Mouse (Mus musculus): ENCODE measurements around the gene Erg. TPM values are rescaled to one million over a fixed set of nuclear protein-coding genes. Genes with fewer than 3 reads are reported as not detected.

The Erg gene
- 1.9 and 4.1 TPM in 2 replicates for polyA plus RNA-seq (2012; rRNA removed)

DNA sequence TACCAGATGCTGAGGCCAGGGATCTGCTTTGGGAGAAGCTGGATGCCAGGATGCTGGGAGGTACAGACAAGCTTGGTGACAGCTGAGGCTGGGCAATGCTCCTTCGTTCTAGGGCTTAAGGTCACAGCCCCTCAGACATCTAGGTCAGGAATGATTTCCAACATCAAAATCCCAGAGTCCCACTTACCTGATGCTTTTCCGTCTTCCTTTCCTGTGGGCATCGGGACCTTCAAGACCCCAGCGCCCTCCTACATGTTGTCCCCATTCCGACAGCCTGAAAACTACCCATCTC lies at the start of gene Erg:
Gene Erg (minus strand): TSS at position 283 of the 292 bp plus-strand sequence.
- WGBS = 9% methylated on average over 5 of the region's 5 CpGs
- DNase-seq (ENCODE audit: low read depth, low spot score) = no peak

DNA sequence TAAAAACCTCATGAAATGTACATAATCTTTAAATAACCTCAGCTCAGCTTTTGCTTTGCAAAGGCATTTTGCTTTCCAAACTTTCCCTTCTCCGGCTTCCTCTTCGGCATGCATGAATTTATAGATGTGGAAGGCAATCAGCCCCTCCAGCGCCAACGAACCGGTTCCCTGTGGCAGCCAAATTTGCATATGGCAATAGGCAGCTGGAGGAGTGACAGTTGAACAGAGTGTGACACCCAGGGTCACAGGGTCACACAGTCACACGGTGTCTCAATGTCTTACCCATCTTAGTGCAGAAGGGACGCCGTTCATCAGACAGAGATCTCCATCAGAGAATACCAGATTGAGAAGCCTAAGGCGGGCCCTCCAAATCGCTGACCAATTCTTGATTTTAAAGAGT lies 45.4 kb upstream of the Erg start:
- 51% methylated on average over 10 of the region's 10 CpGs for WGBS
- no peak for DNase-seq (ENCODE audit: low read depth, low spot score)

GRCm38 (mm10) chr16:95623876-95624770 lies 37.7 kb upstream of the Erg start:
- DNase-seq (ENCODE audit: low read depth, low spot score) = no peak

DNA sequence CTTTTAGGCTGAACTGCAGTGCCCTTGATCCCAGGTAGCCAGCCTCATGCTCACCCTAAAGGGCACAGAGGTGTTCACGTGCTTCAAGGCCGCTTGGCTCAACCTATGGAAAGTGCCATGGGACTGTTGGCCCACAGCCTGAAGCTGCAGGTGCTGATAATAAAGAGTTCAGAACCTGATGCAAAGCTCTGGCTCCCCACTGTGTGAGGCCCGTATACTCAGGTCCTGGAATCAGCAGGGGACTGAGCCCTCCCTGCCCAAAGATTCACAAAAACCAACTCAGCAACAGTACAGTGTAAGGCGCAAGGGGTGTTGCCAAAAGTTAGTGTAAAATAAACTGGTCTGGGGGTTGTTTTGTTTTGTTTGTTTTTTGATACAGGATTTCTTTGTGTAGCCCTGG lies 36.7 kb upstream of the Erg start:
- 74% methylated on average over 4 of the region's 4 CpGs for WGBS
- no peak for DNase-seq (ENCODE audit: low read depth, low spot score)

More at GRCm38 (mm10) chr16:95623876-95624770, 37.7 kb upstream of the Erg start:
- WGBS = 68% methylated on average over 7 of the region's 7 CpGs

- no peak for DNase-seq (ENCODE audit: low read depth, low spot score)
- WGBS = 41% methylated on average over 4 of the region's 4 CpGs
Measured at GRCm38 (mm10) chr16:95619859-95620325, 33.5 kb upstream of the Erg start.

GRCm38 (mm10) chr16:95618206-95618605 lies 31.8 kb upstream of the Erg start:
- DNase-seq (ENCODE audit: low read depth, low spot score) = no peak
- WGBS = 55% methylated on average over 15 of the region's 15 CpGs

- 36% methylated on average over 6 of the region's 6 CpGs for WGBS
- no peak for DNase-seq (ENCODE audit: low read depth, low spot score)
Measured at GRCm38 (mm10) chr16:95617720-95618119, 31.3 kb upstream of the Erg start.

DNA sequence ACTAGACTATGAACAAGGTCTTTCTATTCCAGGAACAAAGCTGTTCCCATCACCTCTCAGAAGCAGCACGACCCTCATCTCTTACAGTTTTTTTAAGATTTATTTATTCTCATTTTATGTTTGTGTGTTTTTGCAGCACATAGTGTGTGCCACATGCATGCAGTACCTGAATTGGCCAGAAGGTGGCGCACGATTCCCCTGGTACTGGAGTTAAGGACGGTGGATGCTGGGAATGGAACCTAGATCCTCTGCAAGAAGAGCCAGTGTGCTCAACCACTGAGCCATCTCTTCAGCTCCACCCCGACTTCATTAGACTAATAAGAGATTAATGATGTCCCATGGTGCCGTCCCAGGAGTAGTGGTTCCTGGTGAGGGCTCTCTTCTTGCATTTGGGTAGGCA lies 29.2 kb upstream of the Erg start:
- 45% methylated on average over 6 of the region's 6 CpGs for WGBS
- peak; percentile 10 for DNase-seq (ENCODE audit: low read depth, low spot score)

DNA sequence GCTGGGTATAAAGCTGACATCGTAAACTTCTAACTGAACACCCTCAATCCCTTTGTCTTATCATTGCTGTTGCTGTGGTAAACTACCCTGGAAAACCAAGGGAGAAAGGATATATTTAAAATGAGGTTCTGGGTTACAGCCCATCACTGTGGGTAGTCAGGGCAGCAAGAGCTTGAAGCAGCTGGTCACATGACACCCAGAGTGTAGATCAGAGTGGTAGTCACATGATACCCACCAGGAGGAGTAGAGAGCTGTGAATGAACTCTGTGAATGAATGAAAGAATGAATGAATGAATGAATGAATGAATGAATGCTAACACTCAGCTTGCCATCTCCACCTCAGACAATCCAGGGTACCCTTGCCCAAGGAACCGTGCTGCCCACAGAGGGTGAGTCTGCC lies 28.1 kb upstream of the Erg start:
- DNase-seq (ENCODE audit: low read depth, low spot score) = no peak
- 91% methylated on average over 2 of the region's 2 CpGs for WGBS

- WGBS = 77% methylated on average over 20 of the region's 20 CpGs
- no peak for DNase-seq (ENCODE audit: low read depth, low spot score)
Measured at GRCm38 (mm10) chr16:95611982-95612746, 25.8 kb upstream of the Erg start.

- WGBS = 80% methylated on average over 7 of the region's 7 CpGs
Measured at GRCm38 (mm10) chr16:95608624-95609023, 22.2 kb upstream of the Erg start.

DNA sequence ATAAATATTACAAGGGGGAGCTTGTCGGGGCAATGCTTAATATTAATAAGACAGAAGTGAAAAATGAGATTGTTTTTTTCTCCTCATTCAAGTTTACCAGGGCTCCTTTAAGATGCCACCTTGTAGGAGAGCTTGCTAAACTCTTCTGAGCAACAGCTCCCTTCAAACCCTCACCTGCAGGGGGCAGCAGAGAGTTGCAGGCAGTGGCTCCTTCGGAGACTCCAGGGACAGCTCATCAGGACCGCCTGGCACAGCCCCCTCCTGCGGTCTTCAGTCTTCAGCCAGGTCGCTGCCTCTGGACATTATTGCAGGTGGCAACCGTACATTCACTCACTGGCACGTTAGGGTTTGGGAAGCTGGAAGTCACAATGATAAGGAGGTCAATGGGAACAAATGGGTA lies 18.9 kb upstream of the Erg start:
- peak; percentile 37 for DNase-seq (ENCODE audit: low read depth, low spot score)
- WGBS = 15% methylated on average over 7 of the region's 7 CpGs

More at GRCm38 (mm10) chr16:95608624-95609023, 22.2 kb upstream of the Erg start:
- no peak for DNase-seq (ENCODE audit: low read depth, low spot score)

- no peak for DNase-seq (ENCODE audit: low read depth, low spot score)
- 40% methylated on average over 5 of the region's 5 CpGs for WGBS
Measured at GRCm38 (mm10) chr16:95602504-95602903, 16.1 kb upstream of the Erg start.

DNA sequence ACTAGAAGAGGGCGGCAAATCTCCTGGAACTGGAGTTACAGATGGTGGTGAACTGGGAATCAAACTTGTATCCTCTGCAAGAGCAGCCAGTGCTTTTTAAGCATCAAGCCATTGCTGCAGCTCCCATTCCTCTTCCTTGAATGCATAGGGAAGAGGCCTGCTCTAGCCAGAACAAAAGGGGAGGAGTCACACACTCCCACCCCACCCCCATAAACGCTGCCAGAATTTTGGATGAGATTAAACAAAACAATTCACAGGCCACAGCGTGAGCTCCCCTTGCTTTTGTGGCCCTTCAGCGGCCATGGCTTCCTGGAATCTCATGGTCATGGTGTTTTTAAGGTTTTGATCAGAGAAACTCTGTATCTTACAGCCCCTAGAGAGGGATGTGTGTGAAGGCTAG lies 15.4 kb upstream of the Erg start:
- no peak for DNase-seq (ENCODE audit: low read depth, low spot score)
- WGBS = 46% methylated on average over 4 of the region's 4 CpGs

DNA sequence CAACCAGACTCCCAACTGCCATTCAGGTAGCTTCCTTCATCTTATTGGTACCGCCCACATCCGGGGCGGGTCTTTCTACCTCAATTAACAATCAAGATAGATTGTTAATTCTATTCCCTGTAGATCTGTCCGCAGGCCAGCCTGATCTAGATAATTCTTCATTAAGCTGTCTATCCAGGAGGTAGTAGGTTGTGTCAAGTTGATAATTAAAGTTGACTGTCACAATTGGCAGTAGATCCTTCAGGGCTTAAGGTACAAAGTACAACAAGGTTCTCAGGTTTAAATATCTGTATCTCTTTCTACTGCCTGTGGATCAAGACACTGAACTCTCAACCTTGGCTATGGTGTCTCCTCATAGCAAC lies 14.8 kb upstream of the Erg start:
- 87% methylated on average over 4 of the region's 4 CpGs for WGBS
- DNase-seq (ENCODE audit: low read depth, low spot score) = no peak

- DNase-seq (ENCODE audit: low read depth, low spot score) = no peak
- WGBS = 84% methylated on average over 19 of the region's 19 CpGs
Measured at GRCm38 (mm10) chr16:95600572-95601218, 14.3 kb upstream of the Erg start.

DNA sequence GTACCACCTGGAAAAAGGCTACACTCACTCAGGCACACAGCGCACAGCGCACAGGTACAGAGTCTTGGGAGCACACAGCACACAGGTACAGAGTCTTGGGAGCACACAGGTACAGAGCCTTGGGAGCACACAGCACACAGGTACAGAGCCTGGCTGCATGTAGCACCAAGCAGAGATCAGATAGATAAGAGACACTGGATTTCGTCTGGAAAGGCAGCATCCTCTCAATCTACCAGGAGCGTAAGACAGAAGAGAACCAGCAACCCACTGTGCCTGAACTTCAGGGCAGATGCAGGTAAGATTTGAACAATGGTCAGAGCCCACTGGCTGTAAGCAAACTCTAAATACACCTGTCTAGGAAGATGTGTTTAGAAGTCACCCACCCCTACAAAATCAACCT lies 12.5 kb upstream of the Erg start:
- 93% methylated on average over 4 of the region's 4 CpGs for WGBS
- DNase-seq (ENCODE audit: low read depth, low spot score) = no peak

DNA sequence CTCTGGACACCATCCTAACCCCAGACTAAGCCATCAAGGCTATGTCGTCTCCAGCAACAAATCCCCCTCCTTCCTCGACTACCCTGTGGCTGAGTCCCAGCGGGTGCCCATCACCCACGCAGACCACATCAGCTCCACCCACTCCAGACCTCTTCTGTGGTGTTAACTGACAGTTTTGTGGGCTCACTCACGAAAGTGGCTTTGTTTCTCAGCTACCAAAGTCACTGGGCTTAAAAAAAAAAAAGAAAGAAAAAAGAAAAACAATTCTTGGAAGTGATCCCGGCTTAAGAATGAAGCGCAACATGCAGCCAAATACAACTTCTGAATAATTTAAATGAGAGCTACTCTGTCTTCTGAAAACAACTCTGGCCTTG lies 11.2 kb upstream of the Erg start:
- WGBS = 50% methylated on average over 7 of the region's 7 CpGs
- no peak for DNase-seq (ENCODE audit: low read depth, low spot score)

GRCm38 (mm10) chr16:95596884-95597577 lies 10.6 kb upstream of the Erg start:
- 88% methylated on average over 11 of the region's 11 CpGs for WGBS
- no peak for DNase-seq (ENCODE audit: low read depth, low spot score)

GRCm38 (mm10) chr16:95588849-95589248 lies 2.5 kb upstream of the Erg start:
- 42% methylated on average over 5 of the region's 5 CpGs for WGBS
- DNase-seq (ENCODE audit: low read depth, low spot score) = no peak

Data from large intestine, adult 2 months (tissue).